Mouse (Mus musculus) bone marrow macrophage, adult 2 months (primary cell): ENCODE measurements around the gene Tstd2. TPM values are rescaled to one million over a fixed set of nuclear protein-coding genes. Genes with fewer than 3 reads are reported as not detected.

Source experiments
- H3K27ac ChIP-seq: 2 replicates; pipeline ENCODE4 v1.5.1; 2012; ENCODE audit warnings: low read depth, low read length; ENCODE audit not compliant: insufficient read depth
- H3K4me1 ChIP-seq: 2 replicates; pipeline ENCODE4 v1.6.1; 2012; ENCODE audit warnings: low read length; ENCODE audit not compliant: control insufficient read depth, insufficient read depth
- H3K4me3 ChIP-seq: 2 replicates; pipeline ENCODE4 v1.5.1; 2012; ENCODE audit warnings: mild to moderate bottlenecking, low read length, moderate library complexity; ENCODE audit not compliant: insufficient read depth
- CTCF ChIP-seq: IDR thresholded peaks from 2 replicates; pipeline ENCODE4 v1.5.1; 2012; ENCODE audit warnings: low read depth, mild to moderate bottlenecking, low read length, moderate library complexity
- POLR2A ChIP-seq: IDR thresholded peaks from 2 replicates; pipeline ENCODE4 v1.6.1; 2012; ENCODE audit warnings: mild to moderate bottlenecking, low read depth, low read length, borderline replicate concordance
- polyA plus RNA-seq: library from polyadenylated mRNA; stranded (reverse); fragments of >200 nt; gene quantifications from 2 replicates; pipeline ENCODE4 v1.2.4, GENCODE M21; 2012; ENCODE audit not compliant: missing spikeins, insufficient read depth, insufficient read length

Gene Tstd2
- polyA plus RNA-seq, 1 experiment, result 34.2 TPM

DNA sequence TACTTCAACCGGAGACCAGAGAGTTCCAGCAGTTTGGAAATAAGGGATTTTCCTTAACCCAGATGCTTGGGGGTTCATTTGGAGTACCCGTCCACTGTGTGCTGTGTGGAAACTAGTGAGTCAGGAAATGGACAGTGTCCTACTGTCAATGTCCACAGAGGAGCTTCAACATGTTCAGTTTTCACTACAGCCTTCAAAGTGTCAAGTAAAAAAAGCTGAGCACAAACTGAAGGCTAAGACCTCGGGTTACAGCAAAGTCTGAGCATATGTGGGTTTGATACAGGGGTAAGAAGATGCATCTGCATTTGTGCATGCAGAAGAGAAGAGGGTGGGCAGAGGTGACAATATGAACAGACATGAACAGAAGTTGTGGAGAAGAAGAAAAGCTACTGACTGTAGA lies 17.7 kb downstream of the Tstd2 start:
- TF ChIP-seq CTCF (no peak), POLR2A (no peak)
- Histone ChIP-seq H3K27ac (no peak overlapping the region), H3K4me1 (peaks cover 14% of the 10 kb centered on the region), H3K4me3 (no peak overlapping the region)

DNA sequence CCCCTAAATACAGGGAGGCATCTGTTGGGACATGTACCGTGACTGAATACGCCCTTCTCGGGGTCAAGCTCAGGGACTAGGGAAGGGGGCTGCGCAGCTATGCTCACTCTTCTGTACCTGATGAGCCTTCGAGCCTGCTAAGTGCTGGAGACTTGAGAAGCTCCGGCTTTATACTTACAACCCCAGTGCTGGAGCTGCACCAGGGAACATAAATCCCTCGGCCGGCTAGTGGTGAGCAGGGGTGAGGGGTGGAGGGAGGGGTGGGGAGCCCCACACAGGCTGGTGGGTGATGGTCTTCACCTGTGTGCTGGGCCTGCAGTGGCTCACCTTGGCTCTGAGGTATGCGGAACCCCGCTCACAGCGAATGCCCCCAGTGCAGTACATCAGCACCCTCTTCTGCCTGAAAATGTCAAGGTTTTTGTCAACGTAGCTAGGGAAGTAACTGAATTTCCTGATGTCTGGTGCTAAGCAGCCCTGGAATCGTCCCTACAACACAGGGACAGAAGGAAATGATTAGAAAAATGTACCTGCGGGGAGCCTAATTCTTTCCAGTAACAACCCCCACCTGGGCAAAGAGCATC lies 18.9 kb downstream of the Tstd2 start:
- TF ChIP-seq CTCF (no peak), POLR2A (no peak)
- no peak overlapping the region for H3K4me3 ChIP-seq
- no peak overlapping the region for H3K27ac ChIP-seq
- peaks cover 13% of the 10 kb centered on the region for H3K4me1 ChIP-seq

DNA sequence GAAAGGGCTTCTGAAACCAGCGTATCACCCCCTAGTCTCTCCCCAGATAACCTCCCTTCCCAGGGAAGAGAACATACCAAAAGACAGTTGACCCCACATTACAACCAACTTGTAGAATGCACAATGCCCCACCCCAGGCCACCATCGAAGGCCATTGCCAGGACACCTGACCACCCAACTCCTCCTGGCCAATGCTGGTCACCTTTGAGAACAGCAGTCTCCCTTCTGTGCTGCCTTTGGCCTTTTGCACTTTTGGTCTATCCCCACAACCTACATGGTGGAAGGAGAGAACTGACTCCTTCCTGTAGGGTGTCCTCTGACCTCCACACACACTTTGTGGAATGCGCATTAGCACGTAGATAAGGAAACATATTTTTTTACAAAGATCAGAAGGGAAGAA lies 21.0 kb downstream of the Tstd2 start:
- Histone ChIP-seq H3K4me3 (no peak overlapping the region), H3K4me1 (no peaks in the 10 kb centered on the region), H3K27ac (no peak overlapping the region)
- TF ChIP-seq CTCF, result no peak
- no peak for TF ChIP-seq POLR2A

DNA sequence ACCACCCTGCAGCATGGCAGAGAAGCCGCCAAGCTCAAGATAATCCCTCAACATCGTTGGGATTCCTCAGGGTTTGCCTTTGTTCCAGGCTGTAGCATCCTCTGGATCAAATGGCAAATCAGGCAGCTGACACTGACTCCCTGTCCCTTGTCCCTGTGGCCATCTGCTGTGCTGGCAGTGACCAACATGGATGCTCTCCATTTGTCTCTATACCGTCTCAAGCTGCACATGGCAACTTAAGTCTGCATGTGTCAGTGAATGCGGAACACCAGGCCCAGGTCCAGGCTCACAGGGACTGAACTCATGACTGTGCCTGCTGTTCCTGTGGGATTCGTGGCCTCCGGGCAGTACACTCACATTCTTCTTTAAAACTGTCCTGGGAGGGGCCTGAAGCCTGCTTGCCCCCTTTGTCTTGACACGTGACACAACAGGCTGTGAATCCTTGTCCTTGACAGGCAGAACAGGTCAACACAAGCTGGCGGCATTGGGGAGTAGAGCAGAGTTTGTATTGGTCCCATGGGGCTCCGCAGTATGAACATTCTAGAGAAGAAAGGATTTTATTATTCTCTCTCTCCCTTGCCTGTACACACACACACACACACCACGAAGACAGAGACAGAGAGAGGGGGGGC lies 21.8 kb downstream of the Tstd2 start:
- Histone ChIP-seq H3K27ac (no peak overlapping the region), H3K4me1 (no peaks in the 10 kb centered on the region), H3K4me3 (no peak overlapping the region)
- no peak for TF ChIP-seq POLR2A
- no peak for TF ChIP-seq CTCF

DNA sequence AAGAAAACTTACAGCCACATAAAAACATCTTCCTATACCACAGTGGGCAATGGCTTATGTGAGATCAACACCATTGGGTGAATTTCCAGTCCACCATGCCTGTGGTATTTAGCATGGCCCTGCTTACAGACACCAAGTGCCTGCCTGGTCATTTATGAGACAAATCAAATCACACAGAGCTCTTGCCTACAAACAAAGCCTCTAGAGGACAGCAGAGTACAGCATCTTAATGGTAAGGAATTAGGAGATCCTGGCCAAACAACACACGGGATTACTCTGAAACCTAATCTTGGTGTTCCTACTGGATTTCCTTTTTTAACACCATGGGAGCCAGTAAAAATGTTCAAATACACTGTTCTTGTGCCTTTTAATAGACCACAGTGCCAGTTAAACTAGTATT lies 23.2 kb downstream of the Tstd2 start:
- no peaks in the 10 kb centered on the region for H3K4me1 ChIP-seq
- TF ChIP-seq CTCF (no peak), POLR2A (no peak)
- H3K27ac ChIP-seq, result no peak overlapping the region
- no peak overlapping the region for H3K4me3 ChIP-seq

DNA sequence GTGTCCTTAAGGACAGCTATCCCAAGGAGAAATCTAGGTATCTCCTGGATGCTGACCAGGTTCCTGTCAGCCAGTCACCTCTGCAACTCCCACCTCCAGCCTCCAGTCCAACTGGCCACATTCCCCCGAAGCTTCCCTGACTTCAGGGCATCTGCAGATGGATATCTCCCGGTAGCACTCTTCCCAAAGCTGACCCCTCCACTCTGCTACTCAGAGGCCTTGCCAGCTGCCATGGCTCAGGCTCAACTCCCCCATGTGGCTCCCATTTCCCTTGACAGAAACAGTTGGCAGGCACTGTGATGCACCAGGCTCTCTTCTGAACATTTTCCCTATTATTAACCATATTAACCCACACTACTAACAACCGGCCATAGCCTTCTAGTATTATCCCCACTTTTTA lies 27.1 kb downstream of the Tstd2 start:
- Histone ChIP-seq H3K27ac (no peak overlapping the region), H3K4me1 (no peaks in the 10 kb centered on the region), H3K4me3 (no peak overlapping the region)
- TF ChIP-seq POLR2A (no peak), CTCF (no peak)

DNA sequence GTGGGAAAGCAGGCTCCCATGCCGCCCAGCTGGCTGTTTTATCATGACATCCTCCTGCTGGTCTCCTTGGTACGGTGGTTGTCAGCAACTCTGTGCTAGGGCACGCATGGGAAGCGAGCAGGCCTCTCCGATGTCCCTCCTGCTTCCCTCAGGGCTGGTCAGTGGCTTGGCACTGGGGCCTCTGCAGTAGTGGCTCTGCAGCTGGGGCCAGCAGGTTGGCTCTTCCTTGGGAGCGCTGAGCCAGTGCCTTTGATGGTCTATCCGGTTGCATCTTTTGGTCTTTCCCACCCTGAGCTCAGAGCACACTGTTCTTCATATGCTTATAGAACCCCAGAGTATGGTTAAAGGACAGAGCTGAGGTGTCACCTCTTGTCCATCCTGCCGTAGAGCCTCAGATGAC lies 28.4 kb downstream of the Tstd2 start:
- Histone ChIP-seq H3K27ac (no peak overlapping the region), H3K4me1 (no peaks in the 10 kb centered on the region), H3K4me3 (no peak overlapping the region)
- no peak for TF ChIP-seq POLR2A

DNA sequence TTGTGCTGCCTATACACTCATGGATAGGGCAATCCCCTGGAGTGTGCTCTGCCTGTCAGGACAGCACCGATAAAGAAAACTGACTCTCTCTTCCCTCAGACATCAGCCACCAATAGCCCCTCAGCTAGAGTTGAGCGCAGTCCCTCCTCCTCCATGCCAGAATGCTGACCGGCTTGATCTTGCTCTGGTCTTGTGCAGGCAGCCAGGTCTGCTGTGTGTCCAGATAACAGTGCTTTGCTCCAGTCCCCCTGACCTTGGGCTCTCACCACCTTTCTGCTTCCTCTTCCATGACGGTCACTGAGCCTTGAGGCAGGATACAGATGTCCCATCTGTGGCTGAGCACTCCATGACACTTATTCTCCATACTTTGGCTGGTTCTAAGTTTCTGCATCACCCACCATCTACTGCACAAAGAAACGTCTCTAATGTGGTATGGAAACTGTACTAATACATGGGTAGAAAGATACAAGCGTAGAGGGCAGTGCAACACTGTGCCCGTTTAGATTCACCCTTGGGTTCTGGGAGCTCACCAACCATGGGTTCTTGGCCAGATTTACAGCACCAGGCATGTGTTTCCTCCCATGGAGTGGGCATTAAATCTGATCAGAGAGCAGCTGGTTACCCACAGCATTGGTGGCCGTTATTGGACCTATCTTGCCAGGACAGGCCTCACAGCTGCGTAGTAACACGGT lies 36.3 kb downstream of the Tstd2 start:
- Histone ChIP-seq H3K4me3 (no peak overlapping the region), H3K4me1 (peaks cover 21% of the 10 kb centered on the region), H3K27ac (no peak overlapping the region)
- TF ChIP-seq CTCF, result no peak
- no peak for TF ChIP-seq POLR2A

DNA sequence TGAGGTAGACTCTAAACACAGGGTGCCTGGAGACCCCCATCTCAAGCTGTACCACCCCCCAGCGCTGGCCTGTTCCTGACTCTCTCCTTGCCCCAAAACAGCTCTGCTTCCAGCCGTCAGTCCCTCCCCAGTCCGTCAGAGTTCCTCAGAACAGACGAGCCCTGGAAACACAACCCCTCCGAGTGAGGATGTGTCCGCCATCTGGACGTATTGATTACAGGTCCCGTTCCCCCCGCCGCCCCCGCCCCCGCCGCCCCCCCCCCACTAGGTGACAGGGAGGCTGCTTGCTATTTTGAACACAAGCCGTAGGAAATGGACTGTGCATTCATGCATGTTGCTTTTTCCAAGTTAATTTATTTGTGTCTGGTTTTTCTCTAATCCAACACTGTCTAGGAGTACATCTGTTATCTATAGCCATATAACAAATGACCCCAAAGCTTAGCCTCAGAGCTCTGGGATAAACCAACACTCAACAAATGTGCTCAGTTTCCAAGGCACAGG lies 37.2 kb downstream of the Tstd2 start:
- TF ChIP-seq POLR2A (no peak), CTCF (no peak)
- no peak overlapping the region for H3K4me3 ChIP-seq
- peaks cover 21% of the 10 kb centered on the region for H3K4me1 ChIP-seq
- no peak overlapping the region for H3K27ac ChIP-seq

DNA sequence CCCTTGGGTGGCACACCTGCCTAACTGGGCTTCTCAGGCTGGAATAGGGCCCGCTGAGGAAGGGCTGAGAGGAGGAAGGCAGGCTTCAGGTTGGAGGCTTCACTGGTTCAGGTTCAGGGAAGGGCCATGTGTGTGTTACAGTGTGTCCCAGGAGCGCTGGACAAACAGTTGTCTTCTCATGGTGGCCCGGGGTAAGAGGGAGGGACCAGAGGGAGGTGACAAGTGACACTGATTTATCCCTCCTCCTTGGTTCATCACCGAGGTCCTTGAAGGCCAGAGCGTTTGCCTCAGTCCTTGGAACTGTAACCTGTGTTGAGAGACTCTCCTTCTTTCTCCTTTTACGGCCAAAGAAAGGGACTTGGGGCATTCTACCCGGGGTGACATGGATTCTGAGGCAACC lies 38.0 kb downstream of the Tstd2 start:
- H3K27ac ChIP-seq, result no peak overlapping the region
- no peak for TF ChIP-seq POLR2A
- TF ChIP-seq CTCF, result no peak
- no peak overlapping the region for H3K4me3 ChIP-seq
- peaks cover 25% of the 10 kb centered on the region for H3K4me1 ChIP-seq
